Comparison of ENCODE assay signal across 8 mouse cellular contexts in genomic region chr6:120592031-120592681, GRCm38 (mm10).
DNase-seq lines count a peak whose midpoint lies in the region; ATAC-seq and TF ChIP-seq lines count a peak whose summit lies in the region.

No protein-coding gene starts in this region.

- no peak for TF ChIP-seq CTCF in intestine, postnatal 0 days (IDR thresholded peaks at IDR 0.05; ENCODE audit: low read depth)

- peak; percentile 41 for DNase-seq in lung, postnatal 10 days
- no peak for DNase-seq in lung, postnatal 14 days
- peak; percentile 8 to 16 for DNase-seq in cerebellum, postnatal 36 days
- peak; percentile 63 for DNase-seq in gastrocnemius, adult 18-20 months (ENCODE audit: low spot score)
- peak; percentile 58 for DNase-seq in yolk sac, embryonic 10.5 days (ENCODE audit: low spot score)

- peak overlapping the region; percentile 37 for H3K4me2 ChIP-seq in intestine, postnatal 0 days (replicated peaks; ENCODE audit: low read depth)
- H3K4me2 ChIP-seq in liver, embryonic 16.5 days (ENCODE audit: low read depth, low read length), result no peak overlapping the region

- H3K27me3 ChIP-seq in intestine, postnatal 0 days (replicated peaks; ENCODE audit: control insufficient read depth, insufficient read depth, low read length), result no peaks in the 10 kb centered on the region
- no peaks in the 10 kb centered on the region for H3K27me3 ChIP-seq in liver, embryonic 16.5 days (ENCODE audit: control insufficient read depth, insufficient read depth, low read depth, low read length)

- H3K4me3 ChIP-seq in intestine, postnatal 0 days (ENCODE audit: low read depth, low read length), result no peak overlapping the region
- no peak overlapping the region for H3K4me3 ChIP-seq in liver, embryonic 16.5 days (ENCODE audit: low read depth, low read length)

- no peaks in the 10 kb centered on the region for H3K9me3 ChIP-seq in intestine, postnatal 0 days (ENCODE audit: control insufficient read depth)
- no peaks in the 10 kb centered on the region for H3K9me3 ChIP-seq in liver, embryonic 16.5 days (replicated peaks; ENCODE audit: control insufficient read depth, low read length)

- H3K27ac ChIP-seq in intestine, postnatal 0 days (ENCODE audit: low read depth, low read length), result no peak overlapping the region
- peak overlapping the region; percentile 41 for H3K27ac ChIP-seq in liver, embryonic 16.5 days (ENCODE audit: low read length)

- no peaks in the 10 kb centered on the region; the same call in 1 of the 2 replicates for H3K4me1 ChIP-seq in intestine, postnatal 0 days (replicated peaks; ENCODE audit: control insufficient read depth, insufficient read depth, low read length)
- peaks cover 33% of the 10 kb centered on the region for H3K4me1 ChIP-seq in liver, embryonic 16.5 days (ENCODE audit: control insufficient read depth, low read depth, low read length)

- H3K36me3 ChIP-seq in intestine, postnatal 0 days (ENCODE audit: control insufficient read depth, insufficient read depth), result no peaks in the 10 kb centered on the region
- H3K36me3 ChIP-seq in liver, embryonic 16.5 days (ENCODE audit: control insufficient read depth, insufficient read depth), result no peaks in the 10 kb centered on the region

- no peak overlapping the region for H3K9ac ChIP-seq in intestine, postnatal 0 days (ENCODE audit: low read depth, low read length)
- no peak overlapping the region for H3K9ac ChIP-seq in liver, embryonic 16.5 days (ENCODE audit: low read depth, low read length)

- peak; percentile 56 for ATAC-seq in intestine, postnatal 0 days
- ATAC-seq in liver, embryonic 16.5 days (ENCODE audit: low read depth), result peak; percentile 33
- no peak for ATAC-seq in erythroid progenitor cell, adult 5-6 weeks (replicated peaks; ENCODE audit: low FRiP score, poor library complexity, severe bottlenecking)

- WGBS in intestine, postnatal 0 days, result 9% methylated on average over 17 of the region's 17 CpGs
- 18% methylated on average over 17 of the region's 17 CpGs for WGBS in liver, embryonic 16.5 days (ENCODE audit: insufficient replicate concordance)
